Mouse (Mus musculus): ENCODE measurements around the gene Galnt18. TPM values are rescaled to one million over a fixed set of nuclear protein-coding genes. Genes with fewer than 3 reads are reported as not detected.

The Galnt18 gene
- total RNA-seq, 2 experiments from 2014 or later, result 11.2 to 12.5 TPM

DNA sequence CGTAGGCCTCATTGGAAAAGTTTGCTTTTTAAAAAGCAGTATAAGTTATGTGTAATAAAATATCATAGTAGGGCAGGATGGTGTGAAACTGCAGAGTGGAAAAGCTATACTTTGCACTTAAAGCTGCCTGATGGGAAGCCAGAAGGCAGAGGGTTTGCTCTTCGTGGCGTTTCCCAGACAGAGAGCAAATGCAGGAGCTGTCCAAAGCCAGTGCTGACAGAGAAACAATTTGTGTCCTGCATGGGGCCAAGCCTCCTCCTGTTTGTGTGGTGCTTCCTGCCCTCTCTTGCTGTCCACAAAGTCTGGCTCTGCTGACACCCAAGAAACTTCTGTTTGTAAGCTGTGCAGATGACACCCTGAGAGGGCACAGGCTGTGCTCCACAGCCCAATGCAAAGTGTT, 220.8 kb downstream of the Galnt18 start:
- DNase-seq, result no peak

DNA sequence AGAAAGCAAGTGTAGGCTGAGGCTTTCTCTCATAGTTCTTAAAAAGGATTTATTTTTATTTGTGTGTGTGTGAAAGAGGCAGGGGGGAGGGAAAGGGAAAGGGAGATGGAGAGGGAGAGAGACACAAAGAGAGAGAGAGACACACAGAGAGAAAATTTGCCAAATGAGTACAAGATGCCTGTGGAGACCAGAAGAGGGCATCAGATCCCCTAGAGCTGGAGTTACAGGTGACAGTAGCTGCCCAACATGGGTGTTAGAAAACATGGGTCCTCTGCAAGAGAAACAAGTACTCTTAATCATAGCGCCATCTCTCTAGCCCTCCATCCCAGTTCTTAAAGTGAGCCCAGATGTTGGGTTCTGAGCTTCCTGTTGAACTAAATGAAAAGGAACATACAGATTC, 228.8 kb downstream of the Galnt18 start:
- no peak for DNase-seq

DNA sequence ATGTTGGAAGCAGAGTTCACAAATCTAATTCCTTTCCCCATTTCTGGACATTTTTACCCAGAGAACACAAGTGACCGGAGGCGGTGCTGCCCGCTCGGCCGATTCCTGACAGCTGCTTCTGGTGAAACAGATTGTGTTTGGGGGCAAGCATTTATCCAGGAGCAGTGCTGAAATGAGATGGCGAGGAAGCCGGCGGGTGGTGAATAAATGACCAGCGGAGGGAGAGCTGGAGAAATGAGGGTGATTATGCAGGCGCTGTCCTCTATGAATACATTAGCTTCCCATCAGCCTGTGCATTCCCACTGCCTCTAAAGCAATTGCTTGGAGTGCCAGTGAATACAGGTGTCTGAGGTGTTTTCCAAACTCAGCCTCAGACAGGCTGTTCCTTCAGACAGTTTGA, 232.7 kb downstream of the Galnt18 start:
- no peak for DNase-seq

DNA sequence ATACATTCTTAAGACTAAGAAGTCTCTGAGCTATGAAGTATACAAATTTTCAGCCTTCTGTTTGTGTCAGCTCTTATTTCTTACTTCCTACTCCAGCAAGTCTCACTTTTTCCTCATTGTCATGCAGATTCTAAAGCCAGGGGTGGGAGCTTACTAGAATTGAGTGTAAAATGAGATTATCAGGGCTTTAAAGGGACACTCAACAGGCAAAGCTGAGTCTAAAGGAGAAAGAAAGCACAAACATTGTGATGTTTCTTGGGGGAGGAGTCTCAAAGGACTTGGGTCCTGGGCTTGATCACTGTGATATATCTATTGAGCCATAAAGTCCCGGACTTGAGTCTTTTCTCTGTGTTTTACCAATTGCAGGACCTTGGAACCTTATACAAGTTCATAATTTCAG, 234.2 kb downstream of the Galnt18 start:
- no peak for DNase-seq

DNA sequence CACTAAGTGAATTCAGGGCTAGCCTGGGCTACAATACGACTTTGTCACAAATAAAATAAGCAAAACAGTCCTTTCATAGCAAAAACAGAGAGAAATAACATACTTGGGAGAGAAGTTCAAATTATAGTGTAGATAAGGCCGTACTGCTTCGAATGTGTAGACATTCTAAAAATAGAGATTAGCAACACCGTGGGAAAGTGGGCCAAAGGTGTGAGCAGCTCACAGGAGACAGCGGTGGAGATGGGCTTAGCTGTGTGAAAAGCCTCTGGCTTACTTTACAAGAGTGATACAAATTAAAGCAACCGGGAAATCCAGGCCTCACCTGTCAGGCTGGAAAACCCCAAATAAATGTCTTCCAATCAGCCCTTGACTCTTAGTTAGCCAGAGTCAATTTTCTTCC, 241.8 kb downstream of the Galnt18 start:
- peak; percentile 44 to 56 for DNase-seq

DNA sequence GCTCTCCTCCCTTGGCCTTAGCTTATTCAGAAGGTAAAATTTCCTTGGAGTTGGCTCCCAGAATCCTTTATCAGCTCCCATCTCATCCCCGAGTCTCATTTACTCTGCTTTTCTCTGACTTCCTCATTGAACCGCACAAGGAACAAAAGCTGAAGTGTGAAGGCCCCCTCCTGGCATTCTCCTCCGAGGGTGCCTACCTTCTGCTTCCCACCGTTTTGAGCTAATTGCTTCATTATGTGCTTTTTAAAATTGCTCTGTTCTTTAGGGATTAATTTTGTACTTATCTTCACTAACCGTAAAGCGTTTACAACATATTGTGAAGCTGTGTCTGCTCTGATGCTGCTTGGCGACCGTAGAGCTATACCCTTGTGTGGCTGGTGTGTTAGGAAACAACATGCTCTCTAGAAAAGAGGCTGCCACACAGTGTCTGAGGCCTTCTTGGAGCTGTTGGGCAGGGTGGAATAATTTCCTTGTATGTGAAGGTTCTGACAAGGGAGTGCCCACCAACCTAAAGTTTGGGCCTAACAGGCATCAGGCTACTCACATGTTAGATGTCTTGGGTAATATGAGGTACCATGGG, 244.9 kb downstream of the Galnt18 start:
- no peak for DNase-seq

DNA sequence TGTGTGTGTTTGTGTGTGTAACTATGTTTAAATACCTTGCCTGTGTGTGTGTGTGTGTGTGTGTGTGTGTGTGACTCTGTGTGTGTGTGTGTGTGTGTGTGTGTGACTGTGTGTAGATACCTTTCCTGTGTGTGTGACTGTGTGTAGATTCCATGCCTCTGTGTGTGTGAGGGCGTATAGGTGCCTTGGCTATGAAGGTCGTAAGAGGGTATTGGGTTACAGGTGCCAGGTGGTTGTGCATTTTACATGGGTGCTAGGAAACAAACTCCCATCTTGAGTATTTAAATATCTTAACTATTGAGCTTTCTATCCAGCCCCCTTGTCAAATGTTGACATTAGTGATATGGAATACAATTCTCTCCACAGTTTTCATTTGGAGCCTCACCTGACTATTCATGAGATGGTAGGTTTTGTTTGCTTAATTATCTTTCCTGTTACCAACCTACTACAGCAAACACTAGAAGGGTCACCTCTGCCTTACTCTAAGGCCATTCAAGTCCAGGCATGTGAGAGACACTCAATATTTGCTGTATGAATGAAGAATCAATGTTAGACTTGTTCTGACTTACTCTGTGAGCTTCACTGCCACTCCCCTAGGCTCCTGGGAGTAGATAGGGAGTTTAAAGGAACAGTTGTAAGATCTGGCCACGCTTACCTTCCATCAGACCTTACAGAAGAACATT, 250.7 kb downstream of the Galnt18 start:
- no peak for DNase-seq

DNA sequence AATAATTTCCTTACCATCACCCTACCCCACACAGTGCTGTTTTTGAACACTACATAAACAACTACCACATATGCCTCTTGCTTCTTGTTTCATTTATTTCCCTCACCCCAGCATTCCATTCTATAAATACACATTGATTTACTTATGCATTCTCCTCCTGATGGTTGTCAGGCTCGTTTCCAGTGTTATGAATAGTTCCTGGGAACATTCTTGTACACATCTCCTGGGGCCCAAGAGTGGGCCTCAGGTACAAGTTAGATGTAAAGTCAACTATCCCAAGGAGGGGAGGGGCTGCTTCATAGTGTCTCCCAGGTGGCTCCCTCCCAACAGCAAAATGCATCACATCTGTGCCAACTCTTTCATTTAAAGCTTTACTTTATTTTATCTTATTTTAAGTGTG, 251.3 kb downstream of the Galnt18 start:
- no peak for DNase-seq

DNA sequence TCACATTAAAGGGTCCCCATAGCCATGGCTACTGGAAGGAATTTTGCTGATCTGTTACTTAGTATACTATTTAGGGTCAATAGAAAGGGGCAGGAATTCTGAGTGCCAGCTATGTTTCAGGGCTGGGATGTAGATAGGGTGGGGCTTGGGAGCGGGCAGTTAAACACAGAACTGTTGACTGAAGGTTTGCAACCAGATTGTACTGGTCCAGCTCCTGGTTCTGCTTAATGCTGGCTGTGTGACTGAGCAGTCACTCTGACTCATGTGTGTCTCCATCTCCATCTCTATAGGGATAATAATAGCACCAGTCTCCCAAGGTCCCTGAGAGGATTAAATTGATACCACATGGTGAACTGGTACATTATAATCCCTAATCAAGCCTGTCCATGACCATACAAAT, 258.9 kb downstream of the Galnt18 start:
- no peak for DNase-seq

DNA sequence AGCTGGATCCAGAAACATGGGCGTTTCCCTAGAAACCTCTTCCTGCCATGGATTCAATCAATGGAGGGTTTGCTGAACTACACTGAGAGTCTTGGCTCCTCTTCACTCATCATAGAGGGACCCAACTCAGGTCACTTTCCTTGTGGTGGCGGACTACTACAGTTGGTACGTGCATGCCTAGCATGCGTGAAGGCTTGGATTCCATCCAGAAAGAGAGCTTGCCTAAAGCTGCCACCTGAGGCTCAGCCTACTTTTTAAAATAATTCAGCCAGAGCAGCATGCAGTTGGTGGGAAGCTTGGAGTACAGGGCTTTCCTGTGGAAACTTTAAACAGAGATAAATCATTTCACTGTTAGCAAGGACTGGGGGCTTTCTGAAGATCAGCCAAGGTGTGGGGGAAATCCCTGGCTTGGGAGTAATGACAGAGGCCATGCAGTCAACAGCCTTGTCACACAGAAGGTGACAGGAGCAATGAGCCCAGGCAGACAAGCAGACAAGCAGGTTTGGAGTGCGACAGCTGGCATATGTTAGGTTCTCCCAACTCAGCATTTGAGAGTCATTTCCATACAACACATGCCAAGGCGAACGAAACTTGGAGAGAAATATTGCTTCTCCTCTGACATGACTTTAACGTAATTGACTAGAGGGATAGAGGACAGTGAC, 261.1 kb downstream of the Galnt18 start:
- DNase-seq, result no peak

DNA sequence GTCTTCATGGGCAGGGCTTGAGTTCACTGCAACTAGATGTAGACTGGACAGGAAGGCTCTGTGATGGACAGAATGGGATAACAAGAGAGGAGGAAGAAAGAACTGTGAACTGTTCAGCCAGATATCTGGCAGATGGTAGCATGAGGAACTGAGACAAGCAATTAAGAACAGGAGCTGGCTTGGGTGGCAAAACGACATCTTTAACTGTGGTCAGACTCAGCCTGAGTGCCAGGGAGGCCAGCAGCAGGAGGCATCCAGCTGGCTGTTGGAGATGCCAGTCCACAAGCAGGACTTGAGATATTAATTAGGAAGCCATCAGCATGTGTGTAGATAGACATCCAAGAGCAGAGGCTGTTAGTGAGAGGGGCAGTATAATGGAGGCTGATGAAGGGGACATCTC, 262.9 kb downstream of the Galnt18 start:
- no peak for DNase-seq

DNA sequence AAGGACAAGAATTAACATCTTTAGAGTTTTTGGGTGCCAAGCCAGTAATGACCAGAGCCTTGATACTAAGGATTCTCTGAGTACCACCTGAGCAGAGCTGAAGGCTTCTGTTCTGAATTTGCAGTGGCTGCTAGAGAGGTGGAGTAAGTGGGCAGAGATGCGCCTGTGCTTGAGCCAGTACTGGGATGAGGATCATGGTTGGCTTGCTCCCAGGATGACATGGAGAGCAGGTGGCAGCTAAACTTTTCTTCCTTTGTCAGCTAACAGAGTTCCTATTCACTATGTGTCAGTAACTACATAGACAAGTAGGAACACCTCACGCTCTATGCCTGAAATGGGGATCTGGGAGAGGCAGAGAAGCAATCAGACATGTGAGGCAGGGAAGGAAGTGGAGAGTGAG, 264.3 kb downstream of the Galnt18 start:
- no peak for DNase-seq

DNA sequence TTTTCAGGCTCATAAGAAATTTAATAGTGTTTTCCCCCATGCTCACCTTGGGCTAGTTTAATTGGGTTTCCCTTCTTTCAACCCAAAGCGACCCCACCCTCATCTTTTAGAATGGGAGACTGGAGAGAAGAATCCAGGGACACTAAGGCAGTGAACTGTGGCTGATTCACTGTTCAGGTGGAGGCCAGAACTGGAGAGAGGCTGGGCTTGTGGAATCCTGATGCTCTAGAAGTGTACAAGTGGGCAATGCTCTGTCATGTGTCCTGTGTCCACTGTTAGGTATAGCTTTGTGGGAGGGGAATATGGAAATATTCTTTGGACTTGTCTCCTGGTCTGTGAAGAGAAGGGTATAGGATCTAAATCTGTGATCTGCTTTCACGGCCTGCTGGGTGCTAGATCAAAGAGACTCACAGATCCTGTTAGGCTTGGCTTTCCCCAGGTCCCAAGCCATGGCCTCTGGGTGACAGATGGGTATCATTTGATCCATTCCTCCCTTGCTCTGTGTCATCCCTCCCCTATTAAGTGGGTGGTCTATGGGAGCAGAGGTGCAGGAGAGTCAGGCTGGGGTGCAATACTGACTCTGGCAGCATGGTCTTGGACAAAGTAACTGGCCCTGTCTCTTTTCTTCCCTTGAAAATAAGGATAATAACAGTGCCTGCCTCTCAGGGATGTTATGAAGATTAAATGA, 270.5 kb downstream of the Galnt18 start:
- DNase-seq, result no peak

DNA sequence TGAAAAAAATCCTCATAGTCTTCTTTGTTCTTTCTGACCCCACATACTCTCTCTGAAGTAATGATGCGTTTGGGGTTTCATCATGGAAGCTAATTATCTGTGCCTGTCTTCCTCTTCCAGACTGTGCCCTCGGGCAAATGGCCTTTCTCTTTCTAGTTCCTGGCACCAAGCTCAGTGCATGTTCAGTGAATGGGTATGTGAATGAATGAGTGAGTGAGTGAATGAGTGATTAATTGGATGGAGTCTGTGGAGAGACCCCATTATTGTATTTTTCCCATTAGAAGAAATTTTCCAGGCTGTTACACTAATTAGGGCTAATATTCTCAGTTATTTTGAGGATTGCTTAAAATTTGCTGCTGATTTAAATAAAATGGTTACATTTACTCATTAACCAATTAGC, 279.2 kb downstream of the Galnt18 start:
- DNase-seq, result no peak

DNA sequence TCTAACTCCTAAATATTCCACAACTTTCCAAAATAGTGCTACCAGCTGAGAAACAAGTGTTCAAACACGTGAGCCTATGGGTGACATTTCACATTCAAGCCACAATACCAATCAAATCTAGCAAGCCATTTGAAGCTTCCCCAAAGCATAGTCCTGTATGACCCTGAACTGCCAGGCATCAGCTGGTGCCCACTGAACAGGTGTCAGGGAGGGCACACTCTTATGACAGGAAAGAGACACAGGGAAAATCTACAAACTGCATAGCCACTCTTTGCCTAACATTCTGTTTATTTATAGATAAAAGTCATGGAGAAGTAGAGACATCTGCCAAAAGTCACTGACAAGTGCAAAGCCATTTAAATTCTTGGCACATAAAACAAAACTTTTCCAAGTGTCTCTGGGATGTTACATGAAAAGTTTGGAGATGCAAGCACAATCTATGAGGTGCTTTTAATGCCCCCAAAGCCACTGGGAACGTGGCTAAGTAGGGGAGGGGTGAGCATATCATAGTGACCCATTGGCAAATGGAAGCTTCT, 280.5 kb downstream of the Galnt18 start:
- no peak for DNase-seq

DNA sequence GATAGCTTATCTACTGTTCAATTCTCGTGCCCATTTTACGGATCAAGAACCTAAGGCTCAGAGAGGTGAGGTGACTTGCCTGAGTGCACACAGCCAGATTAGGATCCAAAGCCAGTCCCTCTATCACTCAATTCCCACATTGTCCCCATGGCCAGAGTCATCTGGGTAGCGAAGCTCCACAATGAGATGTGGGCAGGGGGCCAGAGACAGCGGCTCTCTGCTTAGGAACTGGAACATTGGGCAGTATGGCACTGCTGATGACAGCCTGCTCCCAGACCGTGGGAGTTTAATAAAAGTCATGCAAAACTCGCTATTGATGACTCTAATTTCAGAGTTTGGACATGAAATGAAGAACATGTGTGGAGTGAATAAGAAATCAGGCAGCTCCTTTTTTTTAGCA, 282.6 kb downstream of the Galnt18 start:
- no peak for DNase-seq

DNA sequence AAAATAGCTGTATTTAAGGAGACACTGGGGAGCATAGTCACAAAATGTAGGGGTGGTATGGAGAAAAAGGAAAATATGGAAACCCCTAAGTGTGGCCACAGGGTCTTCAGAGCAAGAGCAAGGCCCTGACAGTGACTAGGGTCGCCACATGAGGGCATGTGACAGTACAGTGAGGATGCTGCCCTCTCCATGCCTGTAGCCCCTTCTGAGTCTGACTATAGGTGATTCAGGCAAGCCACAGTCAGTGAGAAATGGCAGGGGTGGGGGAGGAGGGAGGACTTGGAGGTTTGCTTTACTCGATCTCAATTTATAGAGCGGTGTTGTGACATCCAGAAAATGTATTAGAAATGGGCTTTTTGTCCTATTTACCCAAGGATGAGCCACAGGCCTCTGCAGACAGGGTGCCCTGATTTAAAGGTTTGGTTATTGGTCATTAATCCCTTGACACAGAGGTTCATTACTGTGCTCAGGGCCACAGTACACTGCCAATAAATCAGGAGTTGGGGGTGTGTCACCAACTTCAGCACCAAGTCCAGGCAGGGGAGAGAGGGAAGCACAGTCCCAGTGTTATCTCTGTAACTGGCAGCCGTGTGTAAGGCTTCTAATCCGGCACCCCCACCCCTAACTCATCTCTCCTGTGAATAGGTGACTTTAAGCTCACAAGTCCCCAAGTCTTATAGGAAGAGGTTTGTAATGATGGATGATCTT, 287.4 kb downstream of the Galnt18 start:
- no peak for DNase-seq

DNA sequence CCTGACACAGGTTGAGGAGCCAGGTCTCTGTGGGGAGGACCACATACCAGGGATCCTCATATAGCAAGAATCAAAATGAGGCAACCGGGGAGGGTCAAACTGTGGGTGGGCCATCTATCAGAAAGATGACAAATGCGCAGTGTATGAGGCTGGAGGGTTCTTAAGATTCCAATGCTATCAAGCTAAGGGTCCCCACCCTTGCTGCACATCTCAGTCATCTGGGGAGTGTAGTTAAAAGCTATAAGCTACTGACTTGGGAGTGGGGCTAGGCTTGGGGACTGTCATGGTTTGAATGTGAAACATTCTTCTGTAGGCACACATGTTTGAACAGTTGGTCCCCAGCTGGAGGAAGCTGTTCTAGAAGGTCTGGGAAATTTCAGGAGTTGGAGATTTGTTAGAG, 288.2 kb downstream of the Galnt18 start:
- no peak for DNase-seq

DNA sequence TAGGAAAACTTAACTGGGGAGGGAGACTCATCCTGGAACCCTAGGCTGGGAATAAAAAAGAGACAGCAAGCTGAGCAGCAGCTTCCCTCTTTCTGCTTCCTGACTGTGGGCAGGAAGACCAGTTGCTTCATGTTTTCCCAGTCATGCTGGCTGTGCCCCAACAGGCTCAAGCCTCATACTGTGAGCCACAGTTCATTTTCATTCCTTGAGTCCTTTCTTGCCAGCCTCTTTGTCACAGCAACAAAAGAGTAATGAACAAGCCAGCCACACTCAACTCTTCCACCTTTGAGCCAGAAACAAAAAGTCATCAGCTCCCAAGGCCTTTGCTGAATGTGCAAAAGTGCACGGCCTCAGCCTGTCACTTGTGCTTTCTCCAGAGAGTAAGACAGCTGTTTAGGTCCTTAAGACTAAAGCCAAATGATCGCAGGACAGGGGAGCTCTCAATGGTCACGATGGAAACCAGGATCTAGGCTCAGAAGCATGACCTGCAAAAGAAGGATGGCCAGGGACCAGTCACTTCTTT, 292.9 kb downstream of the Galnt18 start:
- DNase-seq, result peak; percentile 18 to 47

DNA sequence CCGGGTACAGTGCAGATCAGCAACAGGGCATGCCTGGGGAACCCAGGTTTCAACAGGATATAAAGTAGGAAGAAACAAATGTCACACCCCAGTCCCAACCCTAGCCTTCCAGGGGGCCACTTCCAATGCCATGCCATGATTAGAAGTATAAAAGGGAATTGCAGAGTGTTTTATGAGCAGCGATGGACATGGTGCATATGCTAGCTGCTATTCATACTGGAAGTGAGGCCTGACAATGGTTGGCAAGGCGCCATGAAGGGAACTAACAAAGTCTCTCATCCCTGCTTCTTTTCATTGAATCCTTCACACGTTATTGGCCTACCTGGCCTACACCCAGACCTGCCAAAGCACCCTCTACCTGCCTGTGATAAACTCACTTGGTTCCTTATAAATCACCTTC, 295.9 kb downstream of the Galnt18 start:
- DNase-seq, result no peak

DNA sequence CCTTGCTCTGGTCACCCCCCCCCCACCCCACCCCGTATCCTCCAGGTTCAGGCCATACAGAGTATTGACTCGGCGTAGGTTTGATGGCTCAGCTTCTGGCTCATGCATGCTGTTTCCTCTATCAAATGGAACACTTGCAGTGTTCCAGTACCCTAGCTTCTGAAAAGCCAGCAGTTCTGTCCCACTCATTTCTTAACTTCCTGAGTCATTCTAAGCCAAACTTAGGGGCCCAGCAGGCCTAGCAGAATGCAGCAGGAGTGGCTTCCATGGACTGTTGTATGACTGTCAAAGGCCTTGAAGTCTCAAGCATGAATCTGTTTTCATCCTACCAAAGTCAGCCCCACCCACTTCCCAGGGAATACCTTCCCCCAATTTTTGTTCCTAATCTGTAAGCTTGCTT, 296.5 kb downstream of the Galnt18 start:
- peak in 1 of 2 experiments; percentile 9 for DNase-seq

DNA sequence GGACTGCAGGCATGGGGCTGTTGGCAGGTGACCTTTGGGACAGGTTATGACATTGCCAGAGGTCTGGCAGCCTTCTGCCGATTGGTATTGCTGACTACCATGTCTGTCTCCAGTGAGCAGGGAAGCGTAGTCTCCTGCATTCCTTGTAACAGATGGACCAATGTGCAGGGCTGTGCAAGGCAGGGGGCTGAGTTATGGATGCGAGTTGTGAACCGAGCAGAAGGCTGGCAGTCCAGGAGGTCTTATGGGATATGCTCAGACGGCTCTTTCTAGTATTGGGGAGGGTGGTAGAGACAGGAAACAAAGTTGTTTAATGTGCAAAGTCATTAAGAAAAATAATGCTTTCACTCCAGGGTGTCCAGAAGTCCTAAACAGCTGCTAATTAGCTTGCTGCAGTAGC, 312.1 kb downstream of the Galnt18 start:
- DNase-seq, result no peak

Measured in heart, adult 18-20 months (tissue).